Mouse (Mus musculus) embryo, embryonic 10.5 days (tissue): ENCODE data around the gene Nsun4.

Experiments
- DNase-seq: peaks from one replicate; pipeline ENCODE4 v3.0.0-alpha.2; 2015; ENCODE audit warnings: low spot score

The Nsun4 gene

DNA sequence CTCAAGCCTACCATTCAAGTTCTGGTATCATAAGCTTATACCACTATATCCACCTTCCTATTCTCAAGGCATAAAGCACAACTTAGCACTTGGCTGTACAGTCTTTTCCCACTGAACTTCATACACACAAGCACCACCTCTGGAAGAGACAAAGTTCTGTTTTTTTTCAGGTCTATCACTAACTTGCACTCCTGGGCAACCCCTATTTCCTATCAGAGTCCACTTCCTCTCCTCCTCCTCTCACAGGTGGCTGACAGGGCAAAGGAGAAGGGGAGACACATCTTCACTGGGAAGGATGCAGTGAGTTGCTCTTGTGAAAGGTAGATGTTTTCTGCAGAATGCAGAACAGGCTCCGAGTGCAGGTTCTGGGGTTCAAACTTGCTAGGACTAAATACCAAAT lies 6.0 kb downstream of the Nsun4 start:
- DNase-seq, result no peak

- no peak for DNase-seq
Observed at GRCm38 (mm10) chr4:116046604-116047003, 7.1 kb downstream of the Nsun4 start.

GRCm38 (mm10) chr4:116042186-116042585 lies 11.5 kb downstream of the Nsun4 start:
- no peak for DNase-seq

DNA sequence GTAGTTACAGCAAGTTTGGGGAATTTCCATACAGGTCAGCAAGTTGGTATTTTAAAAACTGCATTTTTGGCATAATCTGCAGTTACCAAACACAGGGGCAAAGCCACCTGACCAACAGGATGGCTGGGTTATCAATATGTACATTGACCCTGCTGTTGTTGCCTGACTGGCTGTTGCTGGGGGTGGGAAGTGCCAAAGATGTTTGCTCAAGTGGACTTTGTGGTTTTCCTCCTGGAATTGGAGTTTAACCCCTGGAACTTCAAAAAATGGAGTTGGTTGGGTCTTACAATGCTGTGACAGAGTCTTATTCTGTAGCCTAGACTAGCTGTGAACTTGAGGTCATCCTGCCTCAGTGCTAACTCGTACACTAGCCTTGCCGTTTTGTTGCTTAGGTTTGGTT lies 13.2 kb downstream of the Nsun4 start:
- no peak for DNase-seq

DNA sequence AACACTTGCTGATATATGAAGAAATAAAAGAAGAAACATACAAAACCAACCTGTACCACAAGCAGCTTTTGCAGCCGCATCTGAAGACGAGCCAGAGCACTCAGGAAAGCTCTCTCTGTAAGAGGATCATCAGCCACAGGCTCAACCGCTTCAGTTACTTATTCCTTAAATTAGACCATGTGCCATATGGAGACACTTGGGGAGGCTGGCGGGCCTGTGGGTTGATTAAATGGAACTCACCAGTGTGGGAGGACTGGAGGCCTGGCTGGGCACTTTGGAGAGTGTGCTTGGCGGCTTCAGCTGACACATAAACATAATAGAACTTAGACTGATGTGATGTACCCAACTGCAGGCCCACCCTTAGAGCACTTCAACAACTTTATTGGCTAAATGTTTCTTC lies 20.3 kb downstream of the Nsun4 start:
- DNase-seq, result no peak

- no peak for DNase-seq
Observed at GRCm38 (mm10) chr4:116032906-116033305, 20.8 kb downstream of the Nsun4 start.

DNA sequence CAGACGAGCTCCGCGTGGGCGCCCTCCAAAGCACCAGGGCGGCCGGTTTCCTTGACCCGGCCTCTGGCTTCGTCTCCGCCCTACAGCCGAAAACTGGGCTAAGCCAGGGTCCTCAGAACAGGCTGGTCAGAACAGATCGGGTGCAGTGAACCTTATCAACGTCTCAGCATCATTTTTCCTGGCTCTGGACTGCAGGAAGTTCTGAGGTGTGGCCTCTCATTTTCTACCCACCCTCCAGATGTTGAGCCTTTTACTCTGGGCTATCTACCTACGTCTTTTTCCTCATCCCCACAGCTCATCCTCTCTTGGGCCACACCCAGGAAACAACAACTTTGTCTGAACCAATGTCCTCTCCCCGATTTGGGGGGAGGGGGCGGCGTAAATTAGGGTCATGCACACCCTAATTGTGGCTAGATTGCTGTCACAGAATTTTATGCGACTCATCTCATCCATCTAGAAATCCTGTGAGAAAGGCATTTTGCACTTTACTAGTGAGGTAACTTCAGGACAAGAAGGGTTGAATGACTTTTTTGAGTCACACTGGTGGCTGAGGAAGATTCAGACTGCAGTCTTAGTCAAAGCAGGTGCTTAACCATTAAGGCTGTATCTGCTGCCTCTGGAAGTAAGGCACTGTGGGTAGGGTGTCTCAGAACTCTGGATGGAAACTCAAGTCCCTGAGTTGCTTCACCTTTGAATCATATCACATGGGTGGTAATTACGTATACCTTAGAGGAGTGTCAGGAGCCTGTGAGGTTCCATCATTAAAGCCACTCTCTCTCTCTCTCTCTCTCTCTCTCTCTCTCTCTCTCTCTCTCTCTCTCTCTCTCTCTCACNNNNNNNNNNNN lies 35.6 kb downstream of the Nsun4 start, which contains the start of gene Faah:
Gene Faah (minus strand): TSS at position 25 of the 845 bp plus-strand sequence.
- peak; percentile 7 for DNase-seq

GRCm38 (mm10) chr4:116017300-116017901 lies 36.3 kb downstream of the Nsun4 start:
- DNase-seq, result peak; percentile 84

GRCm38 (mm10) chr4:116016862-116017299 lies 36.8 kb downstream of the Nsun4 start:
- peak; percentile 9 for DNase-seq

DNA sequence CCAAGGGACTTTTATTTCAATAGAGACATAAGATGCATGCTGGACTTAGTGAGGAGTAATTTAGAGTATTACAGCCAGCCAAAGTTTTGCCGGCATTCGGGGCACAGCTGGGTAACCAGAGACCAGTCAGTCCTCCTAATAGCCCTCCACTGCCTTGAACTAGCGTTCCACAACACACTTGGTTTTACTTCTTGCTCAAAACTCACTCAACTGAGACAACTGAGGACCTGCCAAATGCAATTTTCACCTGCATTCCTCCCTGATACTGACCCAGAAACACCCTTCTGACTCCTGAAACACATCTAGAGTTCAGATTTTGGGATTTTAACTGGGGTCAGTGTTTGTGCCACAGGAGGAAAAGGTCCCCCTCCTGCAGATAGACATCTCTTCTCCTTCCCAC lies 37.3 kb downstream of the Nsun4 start:
- DNase-seq, result no peak

DNA sequence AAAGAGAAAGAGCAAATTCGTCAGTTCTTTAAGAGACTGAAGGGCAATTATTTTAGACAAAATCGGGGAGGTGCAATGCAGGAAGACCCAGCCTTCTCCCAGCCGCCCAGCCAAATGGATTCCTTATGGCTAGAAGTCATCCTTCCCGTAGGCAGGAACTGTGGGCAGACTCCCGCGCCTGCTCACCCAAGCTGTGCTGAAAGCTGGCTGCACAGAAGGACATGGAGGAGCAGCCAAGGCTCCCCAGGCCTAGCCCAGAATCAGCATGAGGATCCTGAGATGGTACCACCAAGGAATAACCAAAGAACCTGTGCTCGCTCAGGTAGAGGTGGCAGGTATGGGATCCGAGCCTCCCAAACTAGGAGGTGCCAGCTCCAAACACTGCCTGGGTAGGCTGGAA lies 37.7 kb downstream of the Nsun4 start:
- DNase-seq, result no peak

DNA sequence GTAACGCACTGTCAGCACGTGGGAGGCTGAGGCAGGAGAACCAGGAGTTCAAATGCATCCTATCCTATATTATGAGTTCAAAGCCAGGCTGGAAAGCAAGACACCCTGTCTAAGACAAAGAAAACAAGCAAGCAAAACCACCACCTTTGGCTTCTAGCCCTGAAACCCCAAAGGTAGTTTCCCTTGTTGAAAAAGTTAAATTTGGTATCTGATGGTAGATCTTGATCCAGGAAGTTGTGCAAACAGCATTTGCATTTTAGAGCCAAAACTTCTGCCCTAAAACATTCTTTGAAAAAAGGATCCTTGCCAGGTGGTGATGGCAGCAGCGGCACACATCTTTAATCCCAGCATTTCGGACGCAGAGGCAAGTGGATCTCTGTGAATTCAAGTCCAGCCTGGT lies 38.2 kb downstream of the Nsun4 start:
- DNase-seq, result no peak

DNA sequence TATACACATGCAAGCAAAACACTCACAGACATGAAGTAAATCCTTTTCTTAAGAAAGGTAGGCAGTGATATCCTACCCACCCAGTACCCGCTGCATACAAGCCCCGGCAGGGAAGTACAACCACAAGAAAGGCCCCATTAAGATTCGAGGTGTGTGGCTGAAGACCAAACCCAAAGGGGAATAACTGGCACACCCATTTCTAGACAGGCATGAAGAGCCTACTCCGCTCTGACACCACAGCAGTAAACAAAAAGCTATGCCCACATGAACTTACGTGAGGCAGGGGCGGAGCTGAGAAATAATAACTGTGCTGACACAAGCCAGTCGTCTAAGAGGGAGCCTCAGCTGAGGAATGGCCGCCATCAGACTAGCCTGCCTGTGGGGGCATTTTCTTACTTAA lies 43.5 kb downstream of the Nsun4 start:
- no peak for DNase-seq

- no peak for DNase-seq
Observed at GRCm38 (mm10) chr4:116001206-116001605, 52.5 kb downstream of the Nsun4 start.

- DNase-seq, result no peak
Observed at GRCm38 (mm10) chr4:116000671-116001070, 53.0 kb downstream of the Nsun4 start.

DNA sequence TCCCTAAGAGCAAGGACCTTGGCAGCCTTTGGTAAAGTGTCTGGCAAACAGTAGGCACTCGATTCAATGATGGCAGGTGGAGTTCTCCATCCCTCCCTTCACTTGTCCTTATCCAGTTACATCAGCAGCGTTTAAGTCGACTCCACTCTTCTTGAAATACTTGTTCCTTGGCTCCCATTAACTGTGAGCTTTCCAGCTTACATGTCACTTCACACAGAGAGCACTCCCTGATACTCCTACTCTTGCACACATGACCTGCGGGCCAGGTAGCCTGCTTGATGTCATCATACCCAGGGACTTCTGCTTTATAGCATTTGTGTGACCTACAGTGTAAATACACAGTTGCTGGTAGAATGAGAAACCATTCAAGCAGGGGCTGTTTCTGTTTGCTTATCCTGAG lies 56.9 kb downstream of the Nsun4 start:
- DNase-seq, result no peak

GRCm38 (mm10) chr4:115995376-115995730 lies 58.3 kb downstream of the Nsun4 start:
- no peak for DNase-seq

DNA sequence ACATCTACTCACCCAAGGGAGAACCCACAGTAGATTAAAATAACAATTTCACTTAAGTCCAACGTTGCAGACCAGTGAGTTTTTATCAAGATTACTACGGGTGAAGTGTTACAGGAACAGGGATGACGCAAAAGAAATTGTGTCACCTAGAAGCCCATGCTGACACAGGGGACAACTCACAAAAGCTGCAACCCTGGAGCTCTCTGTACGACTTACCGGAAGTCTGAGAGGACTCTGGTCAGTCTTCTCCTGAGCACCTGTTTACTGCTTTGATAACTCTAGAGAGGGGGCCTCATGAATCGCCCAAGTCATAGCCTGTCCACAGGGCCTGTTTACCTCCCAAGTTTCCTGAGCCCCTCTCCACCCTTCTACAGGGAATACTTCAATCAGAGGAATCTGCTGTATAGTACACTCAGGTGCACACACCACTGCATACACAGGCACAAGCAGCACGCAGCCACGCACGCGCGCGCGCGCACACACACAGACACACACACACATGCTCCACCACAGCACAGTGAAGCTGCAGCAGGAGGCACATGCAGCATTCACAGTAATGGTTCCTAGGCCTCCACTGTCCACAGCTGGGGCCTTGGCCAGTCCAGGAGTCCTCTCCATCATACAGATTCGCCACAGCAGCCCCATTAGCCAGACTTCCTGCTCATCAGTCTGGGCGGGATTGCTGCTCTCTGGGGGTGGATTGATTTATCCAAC lies 58.9 kb downstream of the Nsun4 start:
- DNase-seq, result no peak

DNA sequence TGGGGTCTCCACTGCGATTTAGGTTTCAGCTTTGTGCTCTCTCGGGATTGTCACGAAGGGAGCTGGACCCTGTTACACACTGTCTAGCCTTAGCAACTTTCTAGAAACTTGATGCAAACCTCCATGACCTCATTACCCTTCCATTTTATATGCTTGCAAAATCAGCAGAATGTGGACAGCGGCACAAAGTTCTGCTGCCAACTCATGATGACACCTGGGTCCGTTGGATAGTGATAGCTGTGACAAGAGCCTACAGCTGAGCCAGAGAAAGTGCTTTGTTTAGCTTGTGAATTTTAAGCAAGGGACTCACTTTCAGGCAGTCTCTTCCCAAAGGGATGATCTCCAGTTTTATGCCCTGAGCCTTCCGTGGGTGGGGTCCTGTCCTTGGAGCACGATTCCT lies 64.3 kb downstream of the Nsun4 start:
- DNase-seq, result no peak

GRCm38 (mm10) chr4:115987858-115988530 lies 65.7 kb downstream of the Nsun4 start:
- DNase-seq, result no peak

- DNase-seq, result no peak
Observed at GRCm38 (mm10) chr4:115987436-115987835, 66.2 kb downstream of the Nsun4 start.

DNA sequence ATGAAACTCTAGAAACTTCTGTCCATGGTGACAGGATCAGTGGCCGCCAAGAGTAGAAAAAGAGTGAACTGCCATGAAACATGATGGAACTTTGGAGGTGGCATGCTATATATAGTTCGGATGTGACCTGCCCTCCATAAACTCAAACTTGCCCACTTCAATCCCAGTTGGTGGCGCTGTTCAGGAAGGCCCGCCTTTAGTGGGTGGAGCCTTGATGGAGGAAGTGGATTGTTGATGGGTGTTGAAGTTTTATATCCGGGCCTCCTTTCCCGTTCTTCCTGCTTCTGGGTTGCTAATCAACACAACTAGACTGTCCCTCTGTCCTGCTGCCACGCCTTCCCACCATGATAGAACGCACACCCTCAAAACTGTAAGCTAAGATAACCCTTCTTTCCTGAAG lies 68.7 kb downstream of the Nsun4 start:
- peak; percentile 50 for DNase-seq
